Mouse (Mus musculus): ENCODE results near the gene Car5a.

Car5a gene

GRCm38 (mm10) chr8:121934923-121935322 lies 9.8 kb downstream of the Car5a start:
- no peak for DNase-seq (ENCODE audit: low read depth, low spot score)

DNA sequence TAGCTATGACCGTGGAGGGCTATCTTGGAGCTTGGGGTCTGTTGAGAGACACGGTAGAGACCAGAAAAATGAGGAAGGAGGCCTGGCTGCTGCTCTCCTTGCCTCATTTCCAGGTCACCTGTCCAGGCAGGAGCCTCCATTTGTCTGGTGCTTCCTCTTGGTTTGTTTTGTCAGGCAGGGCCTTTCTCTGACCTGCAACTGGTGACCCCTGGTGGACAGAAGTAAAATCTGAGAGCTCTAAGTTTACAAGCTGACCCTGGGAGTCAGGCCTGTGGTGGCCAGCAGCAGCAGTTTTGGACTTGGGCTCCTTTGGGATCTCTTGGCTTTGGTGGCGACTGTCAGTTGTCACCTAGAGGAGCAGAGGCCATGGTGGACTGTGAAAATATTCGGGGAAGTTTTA lies 10.2 kb downstream of the Car5a start:
- peak; percentile 53 for DNase-seq (ENCODE audit: low read depth, low spot score)

GRCm38 (mm10) chr8:121932668-121933520 lies 11.8 kb downstream of the Car5a start:
- DNase-seq (ENCODE audit: low read depth, low spot score): peak; percentile 40

- no peak for DNase-seq (ENCODE audit: low read depth, low spot score)
Measured at GRCm38 (mm10) chr8:121932026-121932667, 12.6 kb downstream of the Car5a start.

- DNase-seq (ENCODE audit: low read depth, low spot score): peak; percentile 75
Measured at GRCm38 (mm10) chr8:121931571-121931970, 13.1 kb downstream of the Car5a start.

DNA sequence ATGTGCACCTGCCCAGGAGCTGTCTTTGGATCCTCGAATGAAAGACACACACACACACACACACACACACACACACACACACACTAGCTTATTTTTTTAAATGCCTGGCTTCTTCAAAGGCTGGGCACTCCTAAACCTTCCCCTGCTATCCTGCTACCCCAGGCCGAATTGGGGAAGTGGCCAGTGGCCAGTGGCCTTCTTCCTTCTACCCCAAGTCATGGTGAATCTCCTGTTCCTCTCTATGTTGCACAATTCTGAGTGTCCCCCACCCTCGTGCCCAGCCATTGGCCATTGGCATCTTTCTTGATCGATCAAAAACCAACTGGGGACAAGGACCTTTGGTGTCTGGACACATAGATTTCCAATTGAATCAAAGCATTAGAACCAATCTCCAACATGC lies 14.7 kb downstream of the Car5a start:
- no peak for DNase-seq (ENCODE audit: low read depth, low spot score)

GRCm38 (mm10) chr8:121927316-121927715 lies 17.4 kb downstream of the Car5a start:
- peak; percentile 80 for DNase-seq (ENCODE audit: low read depth, low spot score)

- DNase-seq (ENCODE audit: low read depth, low spot score): no peak
Measured at GRCm38 (mm10) chr8:121926266-121926665, 18.4 kb downstream of the Car5a start.

DNA sequence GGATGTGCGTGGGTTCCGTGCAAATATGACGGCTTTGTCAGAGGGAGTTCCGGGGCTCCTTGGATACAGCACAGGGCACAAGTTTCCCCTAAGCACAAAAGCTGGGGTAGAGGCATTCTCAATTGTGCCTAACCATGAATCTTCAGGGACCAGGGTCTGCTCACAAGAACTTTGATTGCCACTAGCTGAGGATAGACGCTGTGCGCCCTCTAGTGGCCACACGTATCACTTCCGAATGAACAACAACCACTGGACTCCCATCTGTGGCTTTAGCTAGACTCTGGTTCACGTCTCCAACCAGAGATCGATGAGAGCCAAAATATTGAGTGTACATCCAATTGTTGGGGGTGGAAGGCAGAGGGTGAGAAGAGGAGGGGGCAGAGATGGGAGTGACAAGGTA lies 19.1 kb downstream of the Car5a start:
- DNase-seq (ENCODE audit: low read depth, low spot score): peak; percentile 91

GRCm38 (mm10) chr8:121924681-121925080 lies 20.0 kb downstream of the Car5a start:
- no peak for DNase-seq (ENCODE audit: low read depth, low spot score)

- DNase-seq (ENCODE audit: low read depth, low spot score): no peak
Measured at GRCm38 (mm10) chr8:121922101-121922500, 22.6 kb downstream of the Car5a start.

DNA sequence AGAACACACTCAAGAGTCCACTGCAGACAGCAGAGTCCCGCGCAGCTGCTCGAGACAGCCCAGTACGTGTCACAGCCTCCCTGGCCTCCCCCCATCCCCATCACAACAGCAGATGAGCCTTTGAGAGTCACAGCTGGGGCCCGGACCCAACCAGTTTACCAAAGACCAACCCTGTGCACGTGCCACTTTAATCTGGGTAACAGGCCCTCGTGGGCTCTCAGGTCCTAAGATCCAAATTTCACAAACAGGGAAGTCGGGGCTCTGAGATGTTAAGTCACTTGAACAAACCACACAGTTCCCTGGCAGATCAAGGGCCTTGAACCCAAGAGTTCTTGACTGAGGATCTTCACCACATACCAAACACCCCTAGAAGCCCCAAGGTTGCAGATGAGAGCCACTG lies 23.1 kb downstream of the Car5a start:
- DNase-seq (ENCODE audit: low read depth, low spot score): no peak

DNA sequence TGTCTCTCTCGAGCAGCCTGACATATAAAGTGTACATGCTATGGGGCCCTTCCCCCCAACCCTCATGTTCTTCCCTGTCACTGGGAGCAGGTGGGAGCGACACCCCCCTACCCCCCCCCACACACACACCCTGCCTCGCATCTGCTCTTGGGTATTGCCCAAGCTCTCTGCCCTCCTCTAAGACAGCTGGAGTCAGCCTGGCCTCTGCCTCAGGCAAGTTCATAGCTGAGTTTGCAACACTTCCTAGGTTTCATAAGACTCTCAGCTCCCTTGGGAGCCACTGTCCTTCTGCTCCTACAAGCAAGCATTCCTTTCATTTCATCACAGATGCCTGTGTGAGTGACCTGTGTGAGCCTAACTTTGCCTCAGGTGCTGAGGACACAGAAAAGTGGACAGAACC lies 25.0 kb downstream of the Car5a start:
- no peak for DNase-seq (ENCODE audit: low read depth, low spot score)

- peak; percentile 43 for DNase-seq (ENCODE audit: low read depth, low spot score)
Measured at GRCm38 (mm10) chr8:121919158-121919557, 25.5 kb downstream of the Car5a start.

- no peak for DNase-seq (ENCODE audit: low read depth, low spot score)
Measured at GRCm38 (mm10) chr8:121913378-121913777, 31.3 kb downstream of the Car5a start.

- DNase-seq (ENCODE audit: low read depth, low spot score): no peak
Measured at GRCm38 (mm10) chr8:121912831-121913230, 31.9 kb downstream of the Car5a start.

DNA sequence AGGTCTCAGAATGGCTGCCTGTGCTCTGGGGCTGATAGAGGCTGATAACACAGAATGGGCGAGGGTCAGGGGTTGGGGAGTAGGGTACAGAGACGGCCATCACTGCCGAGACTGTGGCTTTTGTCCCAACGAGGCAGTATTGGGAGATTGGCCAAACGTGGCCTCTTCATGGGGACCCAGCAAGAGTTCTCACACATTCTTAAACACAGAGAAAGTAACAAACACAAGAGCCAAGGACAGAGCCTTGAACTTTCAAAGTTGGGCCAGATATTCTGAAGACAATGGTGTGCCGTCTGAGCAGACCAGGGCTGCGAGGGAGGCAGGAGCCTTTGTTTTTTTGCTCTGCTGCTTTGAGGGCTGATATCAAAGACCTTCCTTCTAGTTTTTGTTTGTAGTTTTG lies 32.7 kb downstream of the Car5a start:
- no peak for DNase-seq (ENCODE audit: low read depth, low spot score)

DNA sequence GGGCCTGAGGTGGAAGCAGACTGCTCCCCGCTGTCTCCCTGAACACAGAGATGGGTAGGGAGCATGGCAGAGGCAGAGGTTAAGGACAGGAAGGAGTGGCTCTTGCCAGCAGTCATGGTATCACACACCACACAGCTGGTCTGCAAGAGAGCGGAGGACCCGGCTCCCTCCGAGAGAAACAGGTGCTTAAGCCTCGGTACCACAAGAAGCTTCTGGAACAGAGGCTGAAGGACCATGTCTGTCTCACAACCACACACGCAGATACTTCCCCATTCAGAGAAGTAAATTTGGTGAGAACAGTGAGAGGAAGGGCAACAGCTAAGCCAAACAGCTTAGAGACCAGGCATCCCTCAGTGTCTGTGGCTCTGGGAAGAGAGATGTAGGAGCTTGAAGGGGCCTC lies 33.3 kb downstream of the Car5a start:
- DNase-seq (ENCODE audit: low read depth, low spot score): no peak

DNA sequence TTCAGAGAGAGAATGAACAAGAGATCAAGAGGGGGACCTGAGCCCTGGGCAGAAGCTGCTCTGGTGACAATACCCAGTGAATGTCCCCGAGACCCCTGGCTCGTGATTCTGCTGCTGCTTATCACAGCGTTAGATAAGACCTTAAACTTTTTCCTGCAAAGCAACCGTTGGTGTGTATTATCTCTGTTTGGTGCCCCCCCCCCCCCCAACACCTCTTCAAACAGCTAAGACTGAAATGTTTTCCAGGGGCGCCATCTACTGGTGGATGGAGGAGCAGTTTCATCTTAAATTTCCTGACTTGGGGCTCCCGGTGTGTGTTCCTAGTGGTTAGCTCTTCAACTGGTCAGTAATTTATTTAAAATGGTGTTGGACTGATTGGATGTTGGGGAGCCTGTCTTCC lies 35.0 kb downstream of the Car5a start:
- DNase-seq (ENCODE audit: low read depth, low spot score): peak; percentile 79

DNA sequence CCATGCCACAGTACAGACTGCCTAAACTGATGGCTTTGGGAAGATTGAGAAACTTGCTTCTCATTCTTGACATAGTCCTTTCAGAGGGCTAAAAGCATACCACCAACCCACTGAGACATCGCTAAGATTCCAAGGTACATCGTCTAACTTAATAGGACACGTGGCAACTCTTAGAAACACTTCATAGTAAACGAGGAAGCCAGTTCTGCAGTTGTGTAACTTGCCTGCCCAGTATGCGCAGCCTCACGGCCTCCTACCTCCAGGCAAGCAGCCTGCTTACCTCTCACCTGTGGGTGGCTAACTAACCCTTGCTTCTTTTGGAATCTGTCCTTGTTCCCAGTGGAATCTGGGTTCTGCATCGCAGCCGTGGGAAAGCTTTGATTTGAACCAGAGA lies 35.6 kb downstream of the Car5a start:
- DNase-seq (ENCODE audit: low read depth, low spot score): no peak

DNA sequence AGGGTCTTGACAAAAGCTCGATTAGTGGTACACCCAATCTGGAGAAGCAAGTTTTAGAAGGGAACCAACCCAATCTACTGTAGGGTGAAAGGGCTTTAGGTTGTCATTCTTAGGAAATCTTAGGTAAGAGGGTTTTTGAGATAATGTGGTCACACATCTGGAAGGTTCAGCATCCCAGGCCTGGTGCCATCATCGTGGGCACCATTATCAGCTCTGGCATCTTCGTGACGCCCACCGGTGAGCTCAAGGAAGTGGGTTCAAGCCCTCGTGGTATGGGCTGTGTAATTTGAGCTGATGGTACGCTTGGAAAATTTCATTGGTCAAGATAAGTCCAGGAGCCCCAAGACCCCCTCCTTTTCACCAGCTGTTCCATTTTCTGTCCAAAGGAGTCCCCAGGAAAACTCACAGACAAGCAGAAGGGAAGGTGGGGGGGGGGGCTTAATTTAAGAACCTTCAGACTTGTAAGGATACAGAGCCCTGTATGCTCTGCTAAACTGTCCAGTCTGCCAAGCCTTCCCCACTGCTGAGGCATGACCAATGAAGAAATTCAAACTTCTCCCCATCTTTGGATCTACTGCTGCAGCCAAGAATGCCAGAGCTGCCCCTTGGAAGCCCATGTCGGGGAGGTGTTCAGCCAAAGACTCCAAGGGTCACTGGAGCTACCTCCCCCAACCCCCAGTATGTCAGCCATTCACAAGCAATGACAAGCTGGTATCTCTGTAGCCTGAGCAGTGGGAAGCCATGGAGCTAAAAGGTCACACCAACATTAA lies 36.1 kb downstream of the Car5a start:
- no peak for DNase-seq (ENCODE audit: low read depth, low spot score)

GRCm38 (mm10) chr8:121907587-121908248 lies 37.0 kb downstream of the Car5a start, which contains the start of gene Slc7a5:
Slc7a5 (minus strand) TSS chr8:121907694.
- peak; percentile 98 for DNase-seq (ENCODE audit: low read depth, low spot score)

All from ZHBTc4 (cell line).